Mouse (Mus musculus): ENCODE results near the gene Igdcc3. TPM values are rescaled to one million over a fixed set of nuclear protein-coding genes. Genes with fewer than 3 reads are reported as not detected.

Igdcc3 gene
- polyA plus RNA-seq, 1 experiment from 2014 or later = not detected

- TF ChIP-seq CTCF (IDR thresholded peaks at IDR 0.05; ENCODE audit: low read depth) (no peak), EP300 (IDR thresholded peaks at IDR 0.05; ENCODE audit: low read depth) (no peak)
- H3K27me3 ChIP-seq (ENCODE audit: insufficient read depth, low read length) = peaks cover 46% of the 10 kb centered on the region
- ATAC-seq (no peak), DNase-seq (no peak)
- H3K4me3 ChIP-seq (ENCODE audit: low read depth, low read length) = no peak overlapping the region
- H3K27ac ChIP-seq (ENCODE audit: low read depth) = no peak overlapping the region
- 0 out of 2 replicates have a peak, but pooled peaks cover 4% of the 10 kb centered on the region for H3K4me1 ChIP-seq (ENCODE audit: insufficient read depth)
- H3K4me2 ChIP-seq (ENCODE audit: low read depth, low read length) = no peak overlapping the region
- no peaks in the 10 kb centered on the region for H3K9me3 ChIP-seq (ENCODE audit: low read length)
- H3K9ac ChIP-seq (replicated peaks) = no peak overlapping the region
- WGBS (ENCODE audit: insufficient replicate concordance) = 10% methylated on average over 8 of the region's 8 CpGs
- H3K36me3 ChIP-seq (replicated peaks; ENCODE audit: insufficient read depth, low read length) = no peaks in the 10 kb centered on the region
Measured at GRCm38 (mm10) chr9:65156604-65157003, 15.6 kb downstream of the Igdcc3 start.

- no peak for TF ChIP-seq EP300 (IDR thresholded peaks at IDR 0.05; ENCODE audit: low read depth)
- TF ChIP-seq CTCF (IDR thresholded peaks at IDR 0.05; ENCODE audit: low read depth) = no peak
- H3K4me1 ChIP-seq (ENCODE audit: insufficient read depth) = 0 out of 2 replicates have a peak, but pooled peaks cover 4% of the 10 kb centered on the region
- peaks cover 57% of the 10 kb centered on the region for H3K27me3 ChIP-seq (ENCODE audit: insufficient read depth, low read length)
- ATAC-seq (no peak), DNase-seq (no peak)
- no peak overlapping the region for H3K27ac ChIP-seq (ENCODE audit: low read depth)
- WGBS (ENCODE audit: insufficient replicate concordance) = 43% methylated on average over 6 of the region's 6 CpGs
- H3K36me3 ChIP-seq (replicated peaks; ENCODE audit: insufficient read depth, low read length) = no peaks in the 10 kb centered on the region
- no peak overlapping the region for H3K4me2 ChIP-seq (ENCODE audit: low read depth, low read length)
- H3K9ac ChIP-seq (replicated peaks) = no peak overlapping the region
- H3K4me3 ChIP-seq (ENCODE audit: low read depth, low read length) = no peak overlapping the region
- H3K9me3 ChIP-seq (ENCODE audit: low read length) = no peaks in the 10 kb centered on the region
Measured at GRCm38 (mm10) chr9:65157631-65158030, 16.6 kb downstream of the Igdcc3 start.

- Histone ChIP-seq H3K9ac (replicated peaks) (no peak overlapping the region), H3K27ac (ENCODE audit: low read depth) (no peak overlapping the region), H3K4me2 (ENCODE audit: low read depth, low read length) (no peak overlapping the region), H3K4me1 (ENCODE audit: insufficient read depth) (peaks cover 4% of the 10 kb centered on the region), H3K4me3 (ENCODE audit: low read depth, low read length) (no peak overlapping the region), H3K27me3 (ENCODE audit: insufficient read depth, low read length) (peaks cover 71% of the 10 kb centered on the region), H3K36me3 (replicated peaks; ENCODE audit: insufficient read depth, low read length) (no peaks in the 10 kb centered on the region), H3K9me3 (ENCODE audit: low read length) (no peaks in the 10 kb centered on the region)
- DNase-seq (no peak), ATAC-seq (no peak)
- TF ChIP-seq CTCF (IDR thresholded peaks at IDR 0.05; ENCODE audit: low read depth) = no peak
- no peak for TF ChIP-seq EP300 (IDR thresholded peaks at IDR 0.05; ENCODE audit: low read depth)
- WGBS (ENCODE audit: insufficient replicate concordance) = 49% methylated on average over 4 of the region's 4 CpGs
Measured at GRCm38 (mm10) chr9:65161188-65161587, 20.2 kb downstream of the Igdcc3 start.

GRCm38 (mm10) chr9:65161881-65162280 lies 20.9 kb downstream of the Igdcc3 start:
- Histone ChIP-seq H3K36me3 (replicated peaks; ENCODE audit: insufficient read depth, low read length) (no peaks in the 10 kb centered on the region), H3K4me3 (ENCODE audit: low read depth, low read length) (no peak overlapping the region), H3K4me1 (ENCODE audit: insufficient read depth) (peaks cover 4% of the 10 kb centered on the region), H3K27me3 (ENCODE audit: insufficient read depth, low read length) (peaks cover 65% of the 10 kb centered on the region), H3K4me2 (ENCODE audit: low read depth, low read length) (no peak overlapping the region), H3K9me3 (ENCODE audit: low read length) (no peaks in the 10 kb centered on the region), H3K9ac (replicated peaks) (no peak overlapping the region), H3K27ac (ENCODE audit: low read depth) (no peak overlapping the region)
- TF ChIP-seq CTCF (IDR thresholded peaks at IDR 0.05; ENCODE audit: low read depth) = no peak
- no peak for TF ChIP-seq EP300 (IDR thresholded peaks at IDR 0.05; ENCODE audit: low read depth)
- 25% methylated on average over 8 of the region's 8 CpGs for WGBS (ENCODE audit: insufficient replicate concordance)
- ATAC-seq (no peak), DNase-seq (no peak)

- Histone ChIP-seq H3K4me1 (ENCODE audit: insufficient read depth) (peaks cover 4% of the 10 kb centered on the region), H3K27ac (ENCODE audit: low read depth) (no peak overlapping the region), H3K9ac (replicated peaks) (no peak overlapping the region), H3K4me2 (ENCODE audit: low read depth, low read length) (peak overlapping the region; percentile 54), H3K36me3 (replicated peaks; ENCODE audit: insufficient read depth, low read length) (no peaks in the 10 kb centered on the region), H3K9me3 (ENCODE audit: low read length) (no peaks in the 10 kb centered on the region), H3K27me3 (ENCODE audit: insufficient read depth, low read length) (peaks cover 57% of the 10 kb centered on the region), H3K4me3 (ENCODE audit: low read depth, low read length) (peak overlapping the region; percentile 21; the same call in 1 of the 2 replicates)
- DNase-seq (no peak), ATAC-seq (no peak)
- TF ChIP-seq EP300 (IDR thresholded peaks at IDR 0.05; ENCODE audit: low read depth) = no peak
- TF ChIP-seq CTCF (IDR thresholded peaks at IDR 0.05; ENCODE audit: low read depth) = no peak
- WGBS (ENCODE audit: insufficient replicate concordance) = 2% methylated on average over 61 of the region's 69 CpGs
Measured at GRCm38 (mm10) chr9:65162711-65163639, 22.0 kb downstream of the Igdcc3 start.

DNA sequence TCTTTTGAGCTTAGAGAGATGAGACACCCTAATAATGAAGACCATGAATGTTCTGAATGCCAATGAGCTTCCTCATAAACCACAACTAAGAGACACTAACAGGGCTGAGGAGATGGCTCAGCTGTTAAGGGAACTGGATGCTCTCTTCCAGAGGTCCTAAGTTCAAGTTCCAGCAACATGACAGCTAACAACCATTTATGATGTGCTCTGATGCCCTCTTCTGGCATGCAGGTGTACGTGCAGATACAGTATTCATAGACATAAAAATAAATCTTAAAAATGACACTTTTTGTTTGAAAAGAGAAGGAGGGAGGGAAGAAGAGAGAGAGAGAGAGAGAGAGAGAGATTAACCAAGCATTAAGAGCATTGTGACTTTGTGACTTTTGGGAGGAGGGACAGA lies 23.9 kb downstream of the Igdcc3 start:
- Histone ChIP-seq H3K4me1 (ENCODE audit: insufficient read depth) (peaks cover 4% of the 10 kb centered on the region), H3K27me3 (ENCODE audit: insufficient read depth, low read length) (peaks cover 45% of the 10 kb centered on the region), H3K36me3 (replicated peaks; ENCODE audit: insufficient read depth, low read length) (no peaks in the 10 kb centered on the region), H3K4me2 (ENCODE audit: low read depth, low read length) (no peak overlapping the region), H3K9ac (replicated peaks) (no peak overlapping the region), H3K27ac (ENCODE audit: low read depth) (no peak overlapping the region), H3K4me3 (ENCODE audit: low read depth, low read length) (no peak overlapping the region), H3K9me3 (ENCODE audit: low read length) (no peaks in the 10 kb centered on the region)
- ATAC-seq (no peak), DNase-seq (no peak)
- WGBS (ENCODE audit: insufficient replicate concordance) = 12% methylated on average over 1 of the region's 1 CpGs
- TF ChIP-seq EP300 (IDR thresholded peaks at IDR 0.05; ENCODE audit: low read depth) = no peak
- TF ChIP-seq CTCF (IDR thresholded peaks at IDR 0.05; ENCODE audit: low read depth) = peak; percentile 70
